Mouse (Mus musculus) hindbrain, postnatal 0 days (tissue): ENCODE results near the gene Bcl3. TPM values are rescaled to one million over a fixed set of nuclear protein-coding genes. Genes with fewer than 3 reads are reported as not detected.

Experiments
- ATAC-seq: fragments of 200-750 bp; cut with Nextera tagmentation; 2 replicates; pipeline ENCODE4 v1.8.0; 2017; ENCODE audit warnings: mild to moderate bottlenecking, moderate TSS enrichment, moderate library complexity
- DNase-seq: peaks from one replicate; pipeline ENCODE4 v3.0.0-alpha.2; 2015; ENCODE audit warnings: low spot score
- H3K27ac ChIP-seq: fragments of 300-500 bp; sonication (generic); 2 replicates; pipeline ENCODE4 v1.5.1; 2014; ENCODE audit warnings: mild to moderate bottlenecking
- H3K27me3 ChIP-seq: fragments of 300-500 bp; sonication (generic); 2 replicates; pipeline ENCODE4 v1.6.1; 2014; ENCODE audit warnings: low read length, mixed read lengths; ENCODE audit not compliant: insufficient read depth
- H3K36me3 ChIP-seq: fragments of 300-500 bp; sonication (generic); 2 replicates; pipeline ENCODE4 v1.6.1; 2014; ENCODE audit warnings: low read length, mixed read lengths; ENCODE audit not compliant: insufficient read depth
- H3K4me1 ChIP-seq: fragments of 300-500 bp; sonication (generic); 2 replicates; pipeline ENCODE4 v1.6.1; 2014; ENCODE audit warnings: antibody characterized with exemption, low read length, mixed read lengths; ENCODE audit not compliant: insufficient read depth
- H3K4me2 ChIP-seq: fragments of 300-500 bp; sonication (generic); 2 replicates; pipeline ENCODE4 v1.6.1; 2014; ENCODE audit warnings: low read depth, mild to moderate bottlenecking, low read length, moderate library complexity, mixed read lengths
- H3K4me3 ChIP-seq: fragments of 300-500 bp; sonication (generic); 2 replicates; pipeline ENCODE4 v1.5.1; 2014; ENCODE audit warnings: low read length
- H3K9ac ChIP-seq: fragments of 300-500 bp; sonication (generic); replicated peaks from 2 replicates; pipeline ENCODE4 v1.6.1; 2014; ENCODE audit warnings: mild to moderate bottlenecking, low read length, moderate library complexity, mixed read lengths
- H3K9me3 ChIP-seq: fragments of 300-500 bp; sonication (generic); 2 replicates; pipeline ENCODE4 v1.6.1; 2016; ENCODE audit warnings: low read length, mixed read lengths
- CTCF ChIP-seq: IDR thresholded peaks from 2 replicates; pipeline ENCODE4 v1.5.1; 2016; ENCODE audit warnings: antibody characterized with exemption, control low read depth, low read depth
- WGBS: fragments of 180-500 bp; shearing (Covaris S2); extraction: QIAGEN DNeasy Blood & Tissue Kit; methylation state at CpG from one replicate; pipeline ENCODE4 v1.1.7; 2014; 5-methylcytosine and 5-hydroxymethylcytosine counted together
- polyA plus RNA-seq: library from polyadenylated mRNA; unstranded; fragments of >200 nt; fragmentation: Nextera tagmentation; extraction: Ambion mirVana; gene quantifications from 2 replicates; pipeline ENCODE4 v1.2.1, GENCODE M21; 2015
- total RNA-seq: library from RNA; depleted of rRNA; stranded (reverse); fragments of >200 nt; gene quantifications from 2 replicates; pipeline ENCODE4 v1.2.3, GENCODE M21; 2014

Bcl3 gene
- total and polyA plus RNA-seq, 2 experiments from 2014 or later = 0.66 to 0.89 TPM

GRCm38 (mm10) chr7:19844521-19845171 lies 22.1 kb upstream of the Bcl3 start:
- H3K9me3 ChIP-seq = no peaks in the 10 kb centered on the region
- H3K4me2 ChIP-seq = no peak overlapping the region
- WGBS = 66% methylated on average over 15 of the region's 15 CpGs
- ATAC-seq (no peak), DNase-seq (no peak)
- H3K27me3 ChIP-seq = 0 out of 2 replicates have a peak, but pooled peaks cover 6% of the 10 kb centered on the region
- H3K9ac ChIP-seq = no peak overlapping the region
- no peak overlapping the region for H3K4me3 ChIP-seq
- no peaks in the 10 kb centered on the region for H3K4me1 ChIP-seq
- no peaks in the 10 kb centered on the region for H3K36me3 ChIP-seq
- no peak overlapping the region for H3K27ac ChIP-seq
- TF ChIP-seq CTCF = no peak

GRCm38 (mm10) chr7:19843561-19843960 lies 21.0 kb upstream of the Bcl3 start:
- peak; percentile 87 for TF ChIP-seq CTCF
- no peak overlapping the region for H3K4me3 ChIP-seq
- H3K4me1 ChIP-seq = no peaks in the 10 kb centered on the region
- peak; percentile 78 for ATAC-seq
- WGBS = 3% methylated on average over 11 of the region's 11 CpGs
- DNase-seq = peak; percentile 68
- H3K36me3 ChIP-seq = no peaks in the 10 kb centered on the region
- H3K4me2 ChIP-seq = no peak overlapping the region
- H3K9me3 ChIP-seq = no peaks in the 10 kb centered on the region
- H3K27me3 ChIP-seq = 0 out of 2 replicates have a peak, but pooled peaks cover 6% of the 10 kb centered on the region
- no peak overlapping the region for H3K9ac ChIP-seq
- H3K27ac ChIP-seq = no peak overlapping the region

DNA sequence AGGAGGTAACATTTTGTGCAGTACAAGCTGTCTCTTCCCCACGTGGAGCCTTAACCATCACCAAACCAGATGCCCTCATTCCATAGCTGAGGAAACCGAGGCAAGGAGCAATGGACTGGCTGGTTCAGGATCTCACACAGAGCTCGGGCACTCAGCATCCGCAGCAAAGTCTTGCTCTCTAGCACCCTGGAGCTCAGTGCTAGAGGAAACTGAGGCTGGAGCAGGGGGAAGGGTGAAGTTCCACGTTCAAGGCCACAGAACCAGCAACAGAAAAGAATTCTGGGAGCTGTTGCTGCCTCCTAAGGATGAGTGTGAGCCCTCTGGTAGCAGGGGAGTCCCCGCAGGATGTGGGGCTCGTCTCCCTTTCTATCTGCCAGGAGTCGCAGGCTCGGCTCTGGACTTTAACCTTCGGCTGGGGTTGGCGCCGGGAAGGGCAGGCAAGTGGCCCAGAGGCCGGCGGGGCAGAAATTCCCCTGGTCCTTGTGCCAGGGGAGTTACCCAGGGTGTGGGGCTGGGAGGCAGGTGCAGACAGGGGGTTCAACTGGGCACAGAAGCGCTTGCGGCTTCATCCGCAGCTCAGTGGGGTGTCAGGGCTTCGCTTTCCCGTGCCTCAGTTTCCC lies 20.4 kb upstream of the Bcl3 start:
- no peak overlapping the region for H3K27ac ChIP-seq

DNA sequence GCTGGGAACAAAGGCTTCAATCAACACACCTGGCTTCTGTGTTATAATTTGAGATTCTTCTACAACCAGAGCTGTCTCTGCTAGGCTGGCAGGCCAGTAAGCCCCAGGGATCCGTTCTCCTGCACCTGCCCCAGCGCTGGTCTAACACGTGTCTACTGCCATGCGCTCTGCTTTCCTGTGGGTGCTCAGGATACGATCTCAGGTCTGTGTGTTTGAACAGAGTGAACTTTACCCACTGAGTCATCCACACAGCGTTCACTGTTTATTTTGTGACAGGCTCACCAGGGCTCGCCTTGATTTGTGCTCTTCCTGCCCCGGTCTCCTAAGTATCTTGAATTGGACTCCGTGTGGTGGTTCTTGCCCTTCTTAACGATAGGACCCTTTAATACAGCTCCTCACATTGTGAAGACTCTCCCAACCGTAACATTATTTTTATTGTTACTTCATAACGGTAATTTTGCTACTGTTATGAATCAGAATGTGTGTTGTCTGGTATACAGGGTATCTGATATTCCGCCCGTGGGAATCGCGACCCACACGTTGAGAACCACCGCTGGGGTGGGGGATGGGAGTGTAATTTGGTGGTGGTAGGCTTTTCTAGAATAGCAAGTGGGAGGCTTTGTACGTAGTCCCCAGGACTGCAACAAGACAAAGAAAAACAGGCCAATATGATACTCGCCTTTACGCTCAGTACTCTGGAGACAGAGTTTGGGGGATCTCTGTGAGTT lies 19.3 kb upstream of the Bcl3 start:
- ATAC-seq (no peak), DNase-seq (no peak)
- TF ChIP-seq CTCF = no peak
- H3K36me3 ChIP-seq = no peaks in the 10 kb centered on the region
- no peaks in the 10 kb centered on the region for H3K9me3 ChIP-seq
- WGBS = 79% methylated on average over 21 of the region's 21 CpGs
- no peak overlapping the region for H3K4me2 ChIP-seq
- 0 out of 2 replicates have a peak, but pooled peaks cover 6% of the 10 kb centered on the region for H3K27me3 ChIP-seq
- no peak overlapping the region for H3K4me3 ChIP-seq
- H3K4me1 ChIP-seq = no peaks in the 10 kb centered on the region
- H3K27ac ChIP-seq = no peak overlapping the region
- no peak overlapping the region for H3K9ac ChIP-seq

More for the DNA sequence above, 20.4 kb upstream of the Bcl3 start:
- 29% methylated on average over 19 of the region's 19 CpGs for WGBS
- H3K27me3 ChIP-seq = 0 out of 2 replicates have a peak, but pooled peaks cover 6% of the 10 kb centered on the region
- TF ChIP-seq CTCF = no peak
- H3K4me3 ChIP-seq = no peak overlapping the region
- H3K9me3 ChIP-seq = no peaks in the 10 kb centered on the region
- DNase-seq (no peak), ATAC-seq (no peak)
- H3K9ac ChIP-seq = no peak overlapping the region
- no peaks in the 10 kb centered on the region for H3K4me1 ChIP-seq
- H3K36me3 ChIP-seq = no peaks in the 10 kb centered on the region
- no peak overlapping the region for H3K4me2 ChIP-seq

DNA sequence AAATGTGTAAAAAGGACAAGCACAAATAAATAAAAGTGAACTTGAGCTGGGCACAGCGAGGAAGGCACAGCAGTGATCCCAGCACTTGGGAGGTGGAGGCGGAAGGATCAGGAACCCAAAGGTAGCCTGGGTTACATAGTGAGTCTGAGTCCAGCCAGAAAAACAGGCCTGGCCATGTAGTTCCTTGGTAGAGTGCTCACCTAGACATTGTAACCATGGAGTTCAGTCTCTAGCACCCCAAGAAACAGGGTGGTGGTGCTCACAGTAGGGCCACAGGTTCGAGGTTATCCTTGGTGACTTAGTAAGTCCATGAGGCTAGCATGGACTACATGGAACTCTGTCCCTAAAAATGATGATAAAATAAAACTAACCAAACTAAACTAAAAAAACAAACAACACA lies 18.4 kb upstream of the Bcl3 start:
- TF ChIP-seq CTCF = no peak
- ATAC-seq = no peak
- 77% methylated on average over 3 of the region's 3 CpGs for WGBS

DNA sequence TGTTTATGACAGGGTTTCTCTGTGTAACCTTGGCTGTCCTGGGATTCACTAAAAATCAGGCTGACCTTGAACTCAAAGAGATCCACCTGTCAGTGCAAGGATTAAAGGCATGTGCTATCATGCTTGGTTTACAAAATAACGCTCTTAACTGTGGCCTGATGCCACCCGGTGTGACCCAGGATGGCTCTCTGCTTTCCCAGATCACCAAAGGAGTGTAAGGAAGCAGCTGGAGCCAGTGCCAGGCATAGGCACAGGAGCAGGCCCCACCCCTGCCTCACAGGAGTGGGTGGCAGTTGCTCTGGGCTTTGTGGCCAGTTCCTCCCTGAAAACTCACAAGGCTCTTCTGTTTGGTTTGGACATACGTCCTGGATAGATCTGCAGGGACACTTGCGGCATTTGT lies 17.8 kb upstream of the Bcl3 start:
- H3K27ac ChIP-seq = no peak overlapping the region
- H3K4me3 ChIP-seq = no peak overlapping the region
- ATAC-seq (no peak), DNase-seq (no peak)
- no peak for TF ChIP-seq CTCF
- H3K4me1 ChIP-seq = no peaks in the 10 kb centered on the region
- no peak overlapping the region for H3K9ac ChIP-seq
- H3K4me2 ChIP-seq = no peak overlapping the region
- WGBS = 83% methylated on average over 4 of the region's 4 CpGs
- no peaks in the 10 kb centered on the region for H3K36me3 ChIP-seq
- no peaks in the 10 kb centered on the region for H3K9me3 ChIP-seq
- 0 out of 2 replicates have a peak, but pooled peaks cover 6% of the 10 kb centered on the region for H3K27me3 ChIP-seq

More for the DNA sequence above, 18.4 kb upstream of the Bcl3 start:
- Histone ChIP-seq H3K9me3 (no peaks in the 10 kb centered on the region), H3K4me2 (no peak overlapping the region), H3K9ac (no peak overlapping the region), H3K36me3 (no peaks in the 10 kb centered on the region), H3K27me3 (0 out of 2 replicates have a peak, but pooled peaks cover 6% of the 10 kb centered on the region), H3K27ac (no peak overlapping the region), H3K4me3 (no peak overlapping the region), H3K4me1 (no peaks in the 10 kb centered on the region)
- DNase-seq = no peak

DNA sequence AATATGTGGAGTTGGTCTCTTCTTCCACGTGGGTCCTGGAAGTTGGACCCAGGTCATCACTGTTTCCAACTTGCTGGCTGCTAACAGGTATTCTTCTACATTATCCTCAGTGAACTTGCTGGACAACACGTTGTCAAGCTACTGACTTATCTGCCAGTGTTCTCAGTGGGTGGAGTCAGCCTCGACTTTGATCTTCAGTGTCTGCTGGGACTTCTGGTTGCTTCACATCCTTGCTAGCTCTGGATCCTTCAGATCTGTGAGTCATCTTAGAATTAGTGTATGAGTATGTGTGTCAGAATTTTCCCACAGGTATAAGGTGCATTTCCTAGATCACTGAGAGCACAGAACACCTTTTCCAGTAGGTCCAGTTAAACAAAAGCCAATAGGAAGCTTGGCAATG lies 14.3 kb upstream of the Bcl3 start:
- H3K27ac ChIP-seq = no peak overlapping the region
- TF ChIP-seq CTCF = no peak
- no peak overlapping the region for H3K4me2 ChIP-seq
- ATAC-seq = no peak
- H3K27me3 ChIP-seq = no peaks in the 10 kb centered on the region
- no peaks in the 10 kb centered on the region for H3K36me3 ChIP-seq
- H3K9ac ChIP-seq = no peak overlapping the region
- no peaks in the 10 kb centered on the region for H3K4me1 ChIP-seq
- no peaks in the 10 kb centered on the region for H3K9me3 ChIP-seq
- WGBS = 70% methylated on average over 3 of the region's 3 CpGs
- no peak overlapping the region for H3K4me3 ChIP-seq
- no peak for DNase-seq
